Mouse (Mus musculus): ENCODE measurements around the gene Gm5868. TPM values are rescaled to one million over a fixed set of nuclear protein-coding genes. Genes with fewer than 3 reads are reported as not detected.

Gm5868 gene
- total RNA-seq, 2 experiments from 2014 or later, result 0.93 TPM; not detected in 1

DNA sequence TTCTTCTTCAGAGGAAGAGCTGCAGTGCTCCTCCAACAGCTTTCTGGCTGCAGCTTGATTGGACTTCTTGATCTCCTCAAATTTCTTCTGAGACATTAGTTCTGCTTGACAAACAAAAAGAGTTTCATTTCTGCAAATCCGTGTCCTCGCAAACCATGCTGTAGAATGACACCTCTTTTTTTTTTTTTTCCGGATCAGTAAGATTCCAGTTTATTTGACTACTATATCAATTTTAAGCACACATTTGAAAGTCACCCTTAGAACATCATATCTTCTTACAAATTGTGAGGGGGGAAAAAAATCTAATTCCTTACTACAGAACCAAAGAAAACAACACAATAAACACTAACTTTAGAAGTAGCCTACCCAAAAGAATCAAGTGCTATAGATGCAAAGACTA, 31.1 kb downstream of the Gm5868 start:
- intact Hi-C loops (cut with DNase I), result no loop called here
- no peak for DNase-seq (ENCODE audit: low spot score in 2 of 2)

DNA sequence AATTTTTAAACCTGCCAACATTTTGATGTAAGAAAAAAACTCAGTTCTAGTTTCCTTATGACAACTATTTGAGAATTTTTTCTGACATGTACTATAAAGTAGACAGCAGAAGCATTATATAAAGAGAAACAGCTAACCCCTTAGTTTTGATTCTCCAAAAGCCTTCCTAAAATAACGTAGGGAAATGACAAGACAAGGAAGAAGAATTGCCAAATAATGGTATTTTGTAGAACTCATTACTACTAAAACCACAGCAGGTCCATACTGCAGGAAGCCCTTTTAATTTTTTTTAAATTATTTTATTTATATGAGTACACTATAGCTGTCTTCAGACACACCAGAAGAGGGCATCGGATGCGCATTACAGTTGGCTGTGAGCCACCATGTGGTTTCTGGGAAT, 36.1 kb downstream of the Gm5868 start:
- intact Hi-C loops (cut with DNase I), result no loop called here
- no peak for DNase-seq (ENCODE audit: low spot score in 2 of 2)

Other genes with a start within 250 kb of the Gm5868 start
- under 1 TPM; 0.32 to 0.34 TPM for gene Corin, start 83.1 kb downstream of the Gm5868 start, total RNA-seq (2021)
- gene Nfxl1, start 27.9 kb downstream of the Gm5868 start, total RNA-seq (2021), result 10 to 100 TPM; 10.3 to 16.9 TPM
- gene Zar1, start 6.3 kb downstream of the Gm5868 start, total RNA-seq (2021), result under 1 TPM; 0.27 to 0.39 TPM
- not detected for gene Cnga1, start 56.7 kb upstream of the Gm5868 start, total RNA-seq (2021)
- not detected for gene Nipal1, start 60.2 kb upstream of the Gm5868 start, total RNA-seq (2021)
- gene Txk, start 165.2 kb upstream of the Gm5868 start, total RNA-seq (2021), result under 1 TPM; 0.20 to 0.39 TPM